Mouse (Mus musculus) testis, postnatal 14 days (tissue): ENCODE results near the gene Zc3h18.

Experiments
- DNase-seq: peaks from one replicate; pipeline ENCODE4 v3.0.0; 2021; ENCODE audit warnings: low spot score

Zc3h18 gene

GRCm38 (mm10) chr8:122395291-122395690 lies 18.9 kb downstream of the Zc3h18 start:
- DNase-seq = no peak

DNA sequence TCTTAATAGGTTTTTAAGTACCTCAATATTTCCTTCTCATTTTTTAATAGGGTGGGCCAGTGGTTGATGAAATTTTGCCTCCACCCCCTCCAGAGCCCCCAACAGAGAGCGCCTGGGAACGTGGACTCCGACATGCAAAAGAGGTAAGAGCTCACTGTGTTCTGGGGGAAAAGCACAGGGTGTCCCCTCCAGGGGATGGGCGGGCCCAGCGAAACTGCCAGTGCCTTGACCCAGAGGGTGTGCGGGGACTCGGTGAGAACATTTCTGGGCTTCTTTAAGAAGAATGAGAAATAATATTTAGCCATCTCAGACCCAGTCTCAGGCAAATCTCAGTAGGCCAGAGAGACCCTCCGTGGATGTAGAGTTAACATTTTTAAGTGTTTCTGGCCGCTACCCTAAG lies 21.8 kb downstream of the Zc3h18 start:
- DNase-seq = peak; percentile 69

DNA sequence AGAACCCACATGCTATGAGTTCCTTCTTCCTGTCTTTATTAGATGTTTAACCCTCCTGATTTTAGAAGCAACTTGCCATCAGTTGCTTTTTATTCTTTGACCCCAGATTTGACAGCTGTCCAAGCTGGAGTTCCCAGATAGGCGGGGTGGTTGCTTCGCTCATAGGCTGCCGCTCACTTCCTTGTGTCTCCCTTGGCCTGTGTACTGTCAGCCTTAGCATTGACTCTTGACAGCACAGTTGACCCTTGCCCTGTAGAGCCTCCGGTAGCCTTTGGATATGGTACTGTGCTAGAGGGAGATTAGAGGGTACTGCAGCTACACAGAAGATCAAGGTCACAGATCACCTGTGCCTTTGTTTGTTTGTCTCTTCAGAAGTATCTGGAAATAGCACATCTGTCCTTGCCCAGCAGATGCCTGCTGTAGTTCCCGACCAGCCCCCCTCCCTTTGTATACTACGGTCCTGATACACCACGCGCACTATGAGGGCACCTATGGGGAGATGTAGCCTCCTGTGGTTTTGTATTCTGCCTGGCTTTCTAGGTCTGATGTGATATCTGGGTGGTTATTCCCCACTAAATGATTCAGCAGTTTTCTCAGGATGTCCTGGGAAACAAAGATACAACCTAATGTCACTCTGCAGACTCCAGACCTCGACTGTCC lies 28.9 kb downstream of the Zc3h18 start:
- no peak for DNase-seq

DNA sequence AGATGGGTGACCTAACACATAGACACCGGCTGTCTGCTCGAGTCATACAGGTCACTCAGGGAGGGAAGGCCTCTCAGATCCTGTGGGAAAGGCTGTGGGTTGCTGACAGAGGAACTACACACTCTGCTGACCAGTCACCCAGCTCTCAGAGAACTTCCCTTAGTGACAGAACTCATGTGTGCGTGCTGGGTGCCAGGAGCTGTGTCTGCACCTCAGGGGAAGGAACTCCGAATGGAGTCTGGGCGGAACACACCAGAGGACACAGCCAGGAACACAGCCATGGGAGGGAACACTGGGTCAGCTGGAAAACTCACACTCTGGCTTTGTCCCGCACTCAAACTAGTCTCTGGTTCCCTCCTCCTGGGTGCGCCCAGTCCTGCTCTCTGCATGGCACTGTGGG lies 31.3 kb downstream of the Zc3h18 start:
- DNase-seq = no peak

DNA sequence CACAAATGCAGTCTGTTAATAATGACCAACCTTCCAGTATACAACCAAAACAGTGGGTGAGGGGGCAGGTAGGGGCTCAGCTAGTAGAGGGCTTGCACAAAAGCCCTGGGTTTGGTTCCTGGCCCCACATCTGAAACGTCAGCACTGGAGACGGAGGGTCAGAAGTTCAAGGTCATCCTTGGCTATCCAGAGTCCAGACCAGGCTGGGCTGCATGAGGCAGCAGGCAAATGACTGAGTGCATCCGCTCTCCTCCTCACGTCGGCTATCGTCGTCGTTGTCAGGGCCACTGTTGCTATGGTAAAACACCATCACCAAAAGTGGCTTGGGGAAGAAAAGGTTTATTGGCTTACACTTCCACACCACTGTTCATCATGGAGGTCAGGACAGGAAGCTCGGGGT lies 37.9 kb downstream of the Zc3h18 start:
- no peak for DNase-seq

DNA sequence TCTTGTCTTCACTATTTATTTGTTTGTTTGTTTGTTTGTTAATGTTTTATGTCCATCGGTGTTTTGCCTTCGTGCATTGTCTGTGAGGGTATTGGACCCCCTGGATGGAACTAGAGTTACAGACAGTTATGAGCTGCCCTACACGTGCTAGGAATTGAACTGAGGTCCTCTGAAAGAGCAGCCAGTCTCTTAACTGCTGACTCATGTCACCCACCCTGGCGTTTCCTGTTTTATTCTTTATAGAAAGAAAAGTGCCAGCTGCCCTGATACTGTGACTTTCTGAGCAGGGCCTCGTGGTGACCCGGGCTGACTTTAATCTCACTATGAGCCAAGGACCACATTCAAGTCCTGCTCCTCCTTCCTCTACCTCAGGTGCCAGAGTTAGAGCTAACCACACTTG lies 39.1 kb downstream of the Zc3h18 start:
- no peak for DNase-seq

- no peak for DNase-seq
Observed at GRCm38 (mm10) chr8:122419881-122420555, 43.6 kb downstream of the Zc3h18 start.

DNA sequence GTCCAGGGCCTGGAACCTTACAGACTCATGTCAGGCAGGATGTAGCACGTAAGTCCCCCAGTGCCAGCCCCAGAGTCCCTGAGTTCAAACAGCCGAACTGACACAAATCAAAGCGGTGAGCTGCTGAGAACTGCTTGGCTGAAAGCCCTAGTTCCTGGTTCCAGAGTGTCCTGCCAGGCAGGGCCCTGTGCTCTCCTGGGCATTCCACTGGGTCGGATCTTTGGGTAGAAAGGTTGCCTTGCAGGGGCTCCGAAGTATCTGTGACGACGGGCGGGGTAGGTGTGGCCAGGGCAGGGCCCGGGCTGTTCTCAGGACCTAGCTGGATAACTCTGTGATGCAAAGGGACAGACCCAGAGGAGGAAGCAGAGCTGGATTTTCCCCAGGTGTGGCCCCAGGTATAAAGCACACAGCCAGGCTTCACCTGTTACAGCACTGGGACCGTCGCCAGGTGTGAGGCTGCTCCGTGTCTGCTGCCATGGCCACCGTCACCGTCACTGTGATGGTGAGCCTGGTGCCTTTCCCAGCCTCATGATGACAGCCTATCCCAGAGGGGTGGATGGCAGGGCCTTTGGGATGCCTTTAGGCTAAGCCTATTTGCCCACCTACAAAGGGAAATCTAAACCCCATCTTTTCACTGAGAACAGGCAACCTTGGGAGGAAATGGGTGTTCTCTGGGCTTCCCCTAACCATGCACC lies 45.1 kb downstream of the Zc3h18 start, which contains the start of gene Il17c:
Gene Il17c (plus strand): TSS at position 645 of the 695 bp plus-strand sequence.
- no peak for DNase-seq

DNA sequence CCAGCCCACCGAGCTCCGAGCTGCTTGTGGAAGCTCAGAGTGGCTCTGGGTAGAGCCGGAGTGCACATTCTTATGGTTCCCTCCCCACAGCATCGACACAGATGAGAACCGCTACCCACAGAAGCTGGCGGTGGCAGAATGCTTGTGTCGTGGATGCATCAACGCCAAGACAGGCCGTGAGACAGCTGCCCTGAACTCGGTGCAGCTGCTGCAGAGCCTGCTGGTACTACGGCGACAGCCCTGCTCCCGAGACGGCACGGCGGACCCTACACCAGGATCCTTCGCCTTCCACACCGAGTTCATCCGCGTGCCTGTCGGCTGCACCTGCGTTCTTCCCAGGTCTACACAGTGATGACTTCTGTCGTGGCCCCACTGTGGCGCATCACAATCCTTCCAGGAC lies 46.8 kb downstream of the Zc3h18 start:
- no peak for DNase-seq

GRCm38 (mm10) chr8:122423659-122424058 lies 47.2 kb downstream of the Zc3h18 start:
- no peak for DNase-seq

GRCm38 (mm10) chr8:122426145-122426544 lies 49.7 kb downstream of the Zc3h18 start:
- no peak for DNase-seq

DNA sequence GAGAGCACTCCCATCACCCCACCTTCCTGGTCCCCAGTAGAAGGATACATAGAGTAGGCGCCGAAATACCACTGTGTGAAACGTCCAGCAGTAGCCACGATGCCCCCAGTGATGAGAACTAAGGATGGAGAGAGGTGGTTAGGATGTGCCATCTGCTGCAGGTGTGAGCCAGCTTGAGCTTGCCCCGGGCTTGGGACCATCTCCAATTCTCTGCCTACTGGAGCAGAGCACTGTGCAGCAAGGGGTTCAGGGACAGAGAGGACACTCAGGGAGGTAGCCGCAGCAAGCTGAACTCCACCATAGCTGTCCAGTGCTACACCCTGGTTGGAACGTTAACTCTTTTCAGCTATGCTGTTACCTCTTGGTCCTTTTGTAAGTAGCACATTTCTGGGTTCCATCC lies 51.2 kb downstream of the Zc3h18 start:
- DNase-seq = no peak

- no peak for DNase-seq
Observed at GRCm38 (mm10) chr8:122428163-122428562, 51.8 kb downstream of the Zc3h18 start.

- DNase-seq = no peak
Observed at GRCm38 (mm10) chr8:122430058-122430636, 53.7 kb downstream of the Zc3h18 start.

- peak; percentile 78 for DNase-seq
Observed at GRCm38 (mm10) chr8:122430646-122431045, 54.2 kb downstream of the Zc3h18 start.

GRCm38 (mm10) chr8:122431694-122432442 lies 55.5 kb downstream of the Zc3h18 start:
- DNase-seq = peak; percentile 57

DNA sequence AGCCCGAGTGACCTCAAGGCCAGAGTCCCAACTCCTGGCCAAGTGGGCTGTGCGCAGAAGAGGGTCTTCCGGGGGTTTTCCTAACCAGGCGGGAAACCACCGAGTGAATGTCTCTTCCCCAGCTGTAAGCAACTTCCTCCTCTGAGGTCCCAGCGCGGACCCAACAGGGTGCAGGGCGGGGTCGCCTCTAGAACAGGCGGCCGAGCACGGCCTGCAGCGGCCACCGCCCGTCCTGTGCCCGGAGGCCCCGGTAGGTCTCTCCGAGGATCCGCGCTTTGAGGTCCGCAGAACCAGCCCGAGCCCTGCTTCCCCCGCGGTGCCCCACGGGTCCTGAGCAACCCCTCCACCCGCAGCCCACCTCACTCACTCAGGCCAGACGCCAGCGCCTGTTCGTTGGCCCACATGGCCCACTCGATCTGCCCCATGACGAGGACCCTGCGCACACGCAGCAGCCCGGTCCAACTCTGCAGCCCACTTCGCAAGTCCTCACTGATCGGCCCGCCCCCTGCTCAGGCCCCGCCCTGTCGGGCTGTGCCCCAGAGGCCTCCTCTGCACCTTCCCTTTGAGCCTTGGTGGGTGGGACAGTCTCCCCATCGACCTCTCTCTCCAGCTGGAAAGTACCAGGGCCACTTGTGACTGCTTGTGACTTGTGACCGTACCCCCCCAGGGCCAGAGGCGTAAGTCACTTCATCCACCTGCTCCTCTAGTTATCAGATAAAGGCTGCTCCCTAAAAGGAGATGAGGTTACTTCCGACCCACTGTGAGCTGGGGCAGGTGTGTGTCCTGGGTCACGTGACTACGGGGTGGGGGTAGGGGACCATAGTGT lies 56.2 kb downstream of the Zc3h18 start, which contains the start of gene Cyba:
Gene Cyba (minus strand): TSS at position 488 of the 826 bp plus-strand sequence.
- DNase-seq = peak; percentile 65

DNA sequence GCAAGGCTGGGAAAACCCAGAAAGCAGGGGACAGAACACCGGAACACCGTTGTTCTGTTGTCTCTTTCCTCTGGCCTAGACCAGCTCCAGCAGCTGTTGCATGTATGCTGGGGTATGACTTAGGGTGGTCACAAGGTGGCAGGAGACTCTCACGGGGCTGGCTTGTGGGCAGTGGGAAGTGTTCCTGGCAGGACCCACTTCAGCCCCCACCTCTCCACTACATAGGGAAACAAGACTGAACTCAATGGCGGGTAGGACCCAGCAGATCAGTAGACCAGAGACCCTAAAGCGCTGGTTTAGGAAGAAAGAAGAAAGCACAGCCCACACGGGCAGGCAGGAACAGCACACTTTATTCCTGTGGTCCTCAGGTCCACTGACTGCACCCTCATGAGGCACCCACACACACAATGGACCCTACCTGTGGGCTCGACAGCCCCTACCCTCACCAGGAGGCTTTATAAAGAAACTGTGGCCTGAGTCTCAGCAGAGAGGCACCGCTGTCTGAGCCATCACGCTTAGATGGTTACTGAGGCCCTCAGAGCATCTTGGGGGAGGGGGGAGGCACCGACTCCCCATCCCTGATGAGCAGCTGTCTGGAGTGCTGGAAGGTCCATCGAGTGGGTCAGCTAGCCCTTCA lies 57.0 kb downstream of the Zc3h18 start:
- DNase-seq = no peak

- no peak for DNase-seq
Observed at GRCm38 (mm10) chr8:122435375-122435774, 59.0 kb downstream of the Zc3h18 start.

GRCm38 (mm10) chr8:122436146-122436545 lies 59.7 kb downstream of the Zc3h18 start:
- no peak for DNase-seq
